Mouse (Mus musculus) heart, embryonic 14.5 days (tissue): ENCODE measurements around the gene Ift122. TPM values are rescaled to one million over a fixed set of nuclear protein-coding genes. Genes with fewer than 3 reads are reported as not detected.

Experiments used
- ATAC-seq: fragments of 200-750 bp; cut with Nextera tagmentation; 2 replicates; pipeline ENCODE4 v1.8.0; 2017; ENCODE audit warnings: low read depth, moderate TSS enrichment; ENCODE audit not compliant: insufficient number of reproducible peaks, insufficient read depth, low FRiP score
- H3K27ac ChIP-seq, 2 experiments: fragments of 200-500 bp in 1 of 2; fragments of 300-500 bp in 1 of 2; sonication (generic) in 1 of 2; replicated peaks in 1 of 2; 2 replicates each; pipeline ENCODE4 v1.5.1; 2012 to 2014; ENCODE audit warnings: low read depth in 2 of 2, low read length in 2 of 2, control low read depth in 1 of 2, mild to moderate bottlenecking in 1 of 2, mixed read lengths in 1 of 2; ENCODE audit not compliant: control insufficient read depth in 1 of 2, insufficient read depth in 1 of 2
- H3K27me3 ChIP-seq: fragments of 300-500 bp; sonication (generic); 2 replicates; pipeline ENCODE4 v1.6.1; 2014; ENCODE audit warnings: mild to moderate bottlenecking, low read length, control low read depth; ENCODE audit not compliant: control insufficient read depth, insufficient read depth
- H3K36me3 ChIP-seq: fragments of 300-500 bp; sonication (generic); 2 replicates; pipeline ENCODE4 v1.6.1; 2014; ENCODE audit warnings: mild to moderate bottlenecking, control low read depth, low read length, mixed read lengths; ENCODE audit not compliant: control insufficient read depth, insufficient read depth
- H3K4me1 ChIP-seq, 2 experiments: fragments of 200-500 bp in 1 of 2; fragments of 300-500 bp in 1 of 2; sonication (generic) in 1 of 2; 2 replicates each; pipeline ENCODE4 v1.6.1; 2012 to 2014; ENCODE audit warnings: low read length in 2 of 2, control low read depth in 1 of 2, mixed read lengths in 1 of 2; ENCODE audit not compliant: control insufficient read depth in 2 of 2, insufficient read depth in 2 of 2
- H3K4me2 ChIP-seq: fragments of 300-500 bp; sonication (generic); 2 replicates; pipeline ENCODE4 v1.6.1; 2014; ENCODE audit warnings: mild to moderate bottlenecking, low read length
- H3K4me3 ChIP-seq, 2 experiments: fragments of 200-500 bp in 1 of 2; fragments of 300-500 bp in 1 of 2; sonication (generic) in 1 of 2; 2 replicates each; pipeline ENCODE4 v1.5.1; 2012 to 2014; ENCODE audit warnings: low read length in 2 of 2, mild to moderate bottlenecking in 2 of 2, control low read depth in 1 of 2, low read depth in 1 of 2, moderate library complexity in 1 of 2; ENCODE audit not compliant: control insufficient read depth in 1 of 2, insufficient read depth in 1 of 2
- H3K9ac ChIP-seq: fragments of 300-500 bp; sonication (generic); 2 replicates; pipeline ENCODE4 v1.6.1; 2014; ENCODE audit warnings: mild to moderate bottlenecking, low read length
- H3K9me3 ChIP-seq: fragments of 300-500 bp; sonication (generic); 2 replicates; pipeline ENCODE4 v1.6.1; 2016; ENCODE audit warnings: low read length, control low read depth; ENCODE audit not compliant: control insufficient read depth
- WGBS: fragments of 180-500 bp; shearing (Covaris S2); extraction: QIAGEN DNeasy Blood & Tissue Kit; methylation state at CpG from one replicate; pipeline ENCODE4 v1.1.7; 2014; 5-methylcytosine and 5-hydroxymethylcytosine counted together
- polyA plus RNA-seq: library from polyadenylated mRNA; unstranded; fragments of >200 nt; fragmentation: Nextera tagmentation; extraction: Ambion mirVana; gene quantifications from 2 replicates; pipeline ENCODE4 v1.2.1, GENCODE M21; 2014

Ift122 gene
- polyA plus RNA-seq, 1 experiment from 2014 or later = 22.6 TPM

- Histone ChIP-seq H3K36me3 (peaks cover 72% of the 10 kb centered on the region), H3K27me3 (no peaks in the 10 kb centered on the region), H3K4me1 (peaks cover 14 to 22% of the 10 kb centered on the region in 2 experiments), H3K4me3 (no peak overlapping the region), H3K4me2 (no peak overlapping the region), H3K9me3 (no peaks in the 10 kb centered on the region), H3K27ac (no peak overlapping the region), H3K9ac (no peak overlapping the region)
- ATAC-seq = no peak
- WGBS = 47% methylated on average over 23 of the region's 23 CpGs
Observed at GRCm38 (mm10) chr6:115962439-115963085, 109.3 kb downstream of the Ift122 start.

GRCm38 (mm10) chr6:115963656-115964055, 110.4 kb downstream of the Ift122 start:
- H3K36me3 ChIP-seq = peaks cover 70% of the 10 kb centered on the region
- H3K4me1 ChIP-seq = peaks cover 11 to 17% of the 10 kb centered on the region in 2 experiments; a peak in 3 of 4 replicates
- H3K9me3 ChIP-seq = no peaks in the 10 kb centered on the region
- no peak for ATAC-seq
- no peak overlapping the region for H3K4me3 ChIP-seq
- 75% methylated on average over 8 of the region's 9 CpGs for WGBS
- H3K9ac ChIP-seq = no peak overlapping the region
- H3K27me3 ChIP-seq = no peaks in the 10 kb centered on the region
- H3K27ac ChIP-seq = no peak overlapping the region
- H3K4me2 ChIP-seq = no peak overlapping the region

- Histone ChIP-seq H3K4me2 (no peak overlapping the region), H3K4me1 (peaks cover 11 to 16% of the 10 kb centered on the region in 2 experiments), H3K9me3 (no peaks in the 10 kb centered on the region), H3K36me3 (peaks cover 68% of the 10 kb centered on the region), H3K27me3 (no peaks in the 10 kb centered on the region), H3K27ac (no peak overlapping the region), H3K4me3 (no peak overlapping the region), H3K9ac (no peak overlapping the region)
- WGBS = 88% methylated on average over 19 of the region's 19 CpGs
- no peak for ATAC-seq
Observed at GRCm38 (mm10) chr6:115966227-115966966, 113.1 kb downstream of the Ift122 start.

GRCm38 (mm10) chr6:115967291-115967880, 114.1 kb downstream of the Ift122 start:
- no peak overlapping the region for H3K4me2 ChIP-seq
- no peaks in the 10 kb centered on the region for H3K9me3 ChIP-seq
- no peak for ATAC-seq
- H3K9ac ChIP-seq = no peak overlapping the region
- H3K4me1 ChIP-seq = peaks cover 20 to 26% of the 10 kb centered on the region in 2 experiments
- peaks cover 69% of the 10 kb centered on the region for H3K36me3 ChIP-seq
- H3K27me3 ChIP-seq = no peaks in the 10 kb centered on the region
- no peak overlapping the region for H3K27ac ChIP-seq
- 94% methylated on average over 15 of the region's 15 CpGs for WGBS
- H3K4me3 ChIP-seq = no peak overlapping the region

GRCm38 (mm10) chr6:115968086-115968485, 114.8 kb downstream of the Ift122 start:
- H3K27ac ChIP-seq = no peak overlapping the region

GRCm38 (mm10) chr6:115968700-115969099, 115.4 kb downstream of the Ift122 start:
- H3K27ac ChIP-seq = no peak overlapping the region
- no peaks in the 10 kb centered on the region for H3K27me3 ChIP-seq
- peaks cover 59% of the 10 kb centered on the region for H3K36me3 ChIP-seq
- no peak overlapping the region for H3K9ac ChIP-seq
- H3K9me3 ChIP-seq = no peaks in the 10 kb centered on the region
- no peak overlapping the region for H3K4me3 ChIP-seq
- 87% methylated on average over 6 of the region's 6 CpGs for WGBS
- ATAC-seq = no peak
- peaks cover 24 to 27% of the 10 kb centered on the region in 2 experiments for H3K4me1 ChIP-seq
- no peak overlapping the region for H3K4me2 ChIP-seq

More at GRCm38 (mm10) chr6:115968086-115968485, 114.8 kb downstream of the Ift122 start:
- H3K4me2 ChIP-seq = no peak overlapping the region
- peaks cover 24 to 27% of the 10 kb centered on the region in 2 experiments for H3K4me1 ChIP-seq
- H3K9me3 ChIP-seq = no peaks in the 10 kb centered on the region
- 69% methylated on average over 5 of the region's 5 CpGs for WGBS
- no peak overlapping the region for H3K4me3 ChIP-seq
- no peak for ATAC-seq
- H3K27me3 ChIP-seq = no peaks in the 10 kb centered on the region
- peaks cover 64% of the 10 kb centered on the region for H3K36me3 ChIP-seq
- no peak overlapping the region for H3K9ac ChIP-seq

- Histone ChIP-seq H3K9me3 (no peaks in the 10 kb centered on the region), H3K36me3 (peaks cover 58% of the 10 kb centered on the region), H3K27me3 (no peaks in the 10 kb centered on the region), H3K9ac (no peak overlapping the region), H3K27ac (no peak overlapping the region), H3K4me1 (peaks cover 24 to 27% of the 10 kb centered on the region in 2 experiments), H3K4me2 (no peak overlapping the region), H3K4me3 (no peak overlapping the region)
- WGBS = 68% methylated on average over 9 of the region's 9 CpGs
- ATAC-seq = no peak
Observed at GRCm38 (mm10) chr6:115969103-115969502, 115.8 kb downstream of the Ift122 start.
